Mouse (Mus musculus): ENCODE measurements around the gene Rapgef4. TPM values are rescaled to one million over a fixed set of nuclear protein-coding genes. Genes with fewer than 3 reads are reported as not detected.

Gene Rapgef4
- polyA plus RNA-seq, 1 experiment: 8.1 TPM

- Histone ChIP-seq H3K27ac (ENCODE audit: control insufficient read depth, insufficient read depth, low read depth, low read length) (no peak overlapping the region), H3K4me1 (ENCODE audit: control insufficient read depth, insufficient read depth, low read length) (no peaks in the 10 kb centered on the region; the same call in none of the 2 replicates), H3K27me3 (ENCODE audit: control insufficient read depth, insufficient read depth, low read length) (no peaks in the 10 kb centered on the region), H3K36me3 (ENCODE audit: control insufficient read depth, insufficient read depth, low read length) (no peaks in the 10 kb centered on the region), H3K4me3 (ENCODE audit: control insufficient read depth, low read depth, low read length) (no peak overlapping the region)
- TF ChIP-seq POLR2A (IDR thresholded peaks at IDR 0.05; ENCODE audit: control insufficient read depth, low read depth, low read length) (no peak), CTCF (IDR thresholded peaks at IDR 0.05; ENCODE audit: control insufficient read depth, insufficient read depth, insufficient replicate concordance, low read depth, low read length) (no peak)
Observed at GRCm38 (mm10) chr2:72018736-72019135, 37.7 kb downstream of the Rapgef4 start.

GRCm38 (mm10) chr2:72020755-72021154 lies 39.7 kb downstream of the Rapgef4 start:
- H3K36me3 ChIP-seq (ENCODE audit: control insufficient read depth, insufficient read depth, low read length): no peaks in the 10 kb centered on the region
- no peaks in the 10 kb centered on the region; the same call in none of the 2 replicates for H3K4me1 ChIP-seq (ENCODE audit: control insufficient read depth, insufficient read depth, low read length)
- peak overlapping the region; percentile 49; the same call in 1 of the 2 replicates for H3K27ac ChIP-seq (ENCODE audit: control insufficient read depth, insufficient read depth, low read depth, low read length)
- TF ChIP-seq POLR2A (IDR thresholded peaks at IDR 0.05; ENCODE audit: control insufficient read depth, low read depth, low read length): peak; percentile 56; the same call in 1 of the 2 replicates
- TF ChIP-seq CTCF (IDR thresholded peaks at IDR 0.05; ENCODE audit: control insufficient read depth, insufficient read depth, insufficient replicate concordance, low read depth, low read length): no peak
- peak overlapping the region; percentile 81 for H3K4me3 ChIP-seq (ENCODE audit: control insufficient read depth, low read depth, low read length)
- no peaks in the 10 kb centered on the region for H3K27me3 ChIP-seq (ENCODE audit: control insufficient read depth, insufficient read depth, low read length)

GRCm38 (mm10) chr2:72021440-72021839 lies 40.4 kb downstream of the Rapgef4 start:
- H3K4me1 ChIP-seq (ENCODE audit: control insufficient read depth, insufficient read depth, low read length): no peaks in the 10 kb centered on the region; the same call in none of the 2 replicates
- no peak overlapping the region for H3K27ac ChIP-seq (ENCODE audit: control insufficient read depth, insufficient read depth, low read depth, low read length)
- no peaks in the 10 kb centered on the region for H3K36me3 ChIP-seq (ENCODE audit: control insufficient read depth, insufficient read depth, low read length)
- H3K27me3 ChIP-seq (ENCODE audit: control insufficient read depth, insufficient read depth, low read length): no peaks in the 10 kb centered on the region
- TF ChIP-seq POLR2A (IDR thresholded peaks at IDR 0.05; ENCODE audit: control insufficient read depth, low read depth, low read length): no peak
- TF ChIP-seq CTCF (IDR thresholded peaks at IDR 0.05; ENCODE audit: control insufficient read depth, insufficient read depth, insufficient replicate concordance, low read depth, low read length): no peak
- peak overlapping the region; percentile 81; the same call in 1 of the 2 replicates for H3K4me3 ChIP-seq (ENCODE audit: control insufficient read depth, low read depth, low read length)

GRCm38 (mm10) chr2:72021845-72022244 lies 40.8 kb downstream of the Rapgef4 start:
- TF ChIP-seq POLR2A (IDR thresholded peaks at IDR 0.05; ENCODE audit: control insufficient read depth, low read depth, low read length) (no peak), CTCF (IDR thresholded peaks at IDR 0.05; ENCODE audit: control insufficient read depth, insufficient read depth, insufficient replicate concordance, low read depth, low read length) (no peak)
- no peak overlapping the region for H3K4me3 ChIP-seq (ENCODE audit: control insufficient read depth, low read depth, low read length)
- no peak overlapping the region for H3K27ac ChIP-seq (ENCODE audit: control insufficient read depth, insufficient read depth, low read depth, low read length)
- no peaks in the 10 kb centered on the region; the same call in none of the 2 replicates for H3K4me1 ChIP-seq (ENCODE audit: control insufficient read depth, insufficient read depth, low read length)
- H3K36me3 ChIP-seq (ENCODE audit: control insufficient read depth, insufficient read depth, low read length): no peaks in the 10 kb centered on the region
- H3K27me3 ChIP-seq (ENCODE audit: control insufficient read depth, insufficient read depth, low read length): no peaks in the 10 kb centered on the region

GRCm38 (mm10) chr2:72023791-72024190 lies 42.8 kb downstream of the Rapgef4 start:
- TF ChIP-seq CTCF (IDR thresholded peaks at IDR 0.05; ENCODE audit: control insufficient read depth, insufficient read depth, insufficient replicate concordance, low read depth, low read length) (no peak), POLR2A (IDR thresholded peaks at IDR 0.05; ENCODE audit: control insufficient read depth, low read depth, low read length) (no peak)
- no peaks in the 10 kb centered on the region for H3K36me3 ChIP-seq (ENCODE audit: control insufficient read depth, insufficient read depth, low read length)
- H3K27me3 ChIP-seq (ENCODE audit: control insufficient read depth, insufficient read depth, low read length): no peaks in the 10 kb centered on the region

GRCm38 (mm10) chr2:72025660-72026059 lies 44.6 kb downstream of the Rapgef4 start:
- H3K27ac ChIP-seq (ENCODE audit: control insufficient read depth, insufficient read depth, low read depth, low read length): no peak overlapping the region
- H3K27me3 ChIP-seq (ENCODE audit: control insufficient read depth, insufficient read depth, low read length): no peaks in the 10 kb centered on the region
- H3K4me3 ChIP-seq (ENCODE audit: control insufficient read depth, low read depth, low read length): no peak overlapping the region
- TF ChIP-seq POLR2A (IDR thresholded peaks at IDR 0.05; ENCODE audit: control insufficient read depth, low read depth, low read length) (no peak), CTCF (IDR thresholded peaks at IDR 0.05; ENCODE audit: control insufficient read depth, insufficient read depth, insufficient replicate concordance, low read depth, low read length) (no peak)
- no peaks in the 10 kb centered on the region; the same call in none of the 2 replicates for H3K4me1 ChIP-seq (ENCODE audit: control insufficient read depth, insufficient read depth, low read length)
- no peaks in the 10 kb centered on the region for H3K36me3 ChIP-seq (ENCODE audit: control insufficient read depth, insufficient read depth, low read length)

More at GRCm38 (mm10) chr2:72023791-72024190, 42.8 kb downstream of the Rapgef4 start:
- Histone ChIP-seq H3K27ac (ENCODE audit: control insufficient read depth, insufficient read depth, low read depth, low read length) (no peak overlapping the region), H3K4me3 (ENCODE audit: control insufficient read depth, low read depth, low read length) (no peak overlapping the region), H3K4me1 (ENCODE audit: control insufficient read depth, insufficient read depth, low read length) (no peaks in the 10 kb centered on the region; the same call in none of the 2 replicates)

GRCm38 (mm10) chr2:72026506-72026905 lies 45.5 kb downstream of the Rapgef4 start:
- TF ChIP-seq CTCF (IDR thresholded peaks at IDR 0.05; ENCODE audit: control insufficient read depth, insufficient read depth, insufficient replicate concordance, low read depth, low read length) (no peak), POLR2A (IDR thresholded peaks at IDR 0.05; ENCODE audit: control insufficient read depth, low read depth, low read length) (no peak)
- no peaks in the 10 kb centered on the region for H3K27me3 ChIP-seq (ENCODE audit: control insufficient read depth, insufficient read depth, low read length)
- H3K4me1 ChIP-seq (ENCODE audit: control insufficient read depth, insufficient read depth, low read length): no peaks in the 10 kb centered on the region; the same call in 1 of the 2 replicates
- H3K27ac ChIP-seq (ENCODE audit: control insufficient read depth, insufficient read depth, low read depth, low read length): no peak overlapping the region
- no peaks in the 10 kb centered on the region for H3K36me3 ChIP-seq (ENCODE audit: control insufficient read depth, insufficient read depth, low read length)
- H3K4me3 ChIP-seq (ENCODE audit: control insufficient read depth, low read depth, low read length): no peak overlapping the region
